Mouse (Mus musculus): ENCODE data around the gene Akap5. TPM values are rescaled to one million over a fixed set of nuclear protein-coding genes. Genes with fewer than 3 reads are reported as not detected.

Gene Akap5
- 1 to 10 TPM; 1.8 to 2.1 TPM for total RNA-seq (2021)
- long read RNA-seq, experiment 1: 0 reads
- long read RNA-seq, experiment 2: 0 reads

GRCm38 (mm10) chr12:76324679-76325431, at the start of gene Akap5:
Gene Akap5 (plus strand): TSS chr12:76324891.
- DNase-seq: peak; percentile 51

GRCm38 (mm10) chr12:76278209-76278608, 46.5 kb upstream of the Akap5 start:
- no peak for DNase-seq

GRCm38 (mm10) chr12:76280556-76280955, 44.1 kb upstream of the Akap5 start:
- no peak for DNase-seq

DNA sequence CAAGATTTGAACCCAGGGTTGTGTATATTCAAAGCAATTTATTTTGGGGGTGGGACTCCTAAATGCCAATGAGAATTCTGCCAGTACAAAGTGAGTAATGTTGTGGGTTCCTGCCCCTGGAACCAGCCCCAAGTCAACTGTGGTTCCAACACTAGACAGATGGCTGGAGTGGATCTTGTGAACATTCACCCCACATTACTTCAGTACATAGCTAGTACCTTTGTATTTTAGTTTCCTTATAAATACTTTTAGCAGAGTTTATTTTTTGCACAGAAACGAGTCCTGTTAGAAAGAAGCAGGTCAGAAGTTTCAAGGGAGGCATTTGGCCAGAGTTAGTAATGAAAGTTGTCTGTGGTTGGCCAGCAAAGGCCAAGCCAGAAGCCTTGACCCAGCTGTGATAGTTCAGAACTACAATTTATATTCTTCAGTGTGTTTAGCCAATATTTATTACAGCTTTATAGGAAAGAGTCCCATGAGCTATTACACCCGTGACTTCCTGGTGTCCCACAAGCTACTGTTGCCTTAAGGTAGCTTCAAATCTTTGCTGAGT, 43.5 kb upstream of the Akap5 start:
- DNase-seq: no peak

DNA sequence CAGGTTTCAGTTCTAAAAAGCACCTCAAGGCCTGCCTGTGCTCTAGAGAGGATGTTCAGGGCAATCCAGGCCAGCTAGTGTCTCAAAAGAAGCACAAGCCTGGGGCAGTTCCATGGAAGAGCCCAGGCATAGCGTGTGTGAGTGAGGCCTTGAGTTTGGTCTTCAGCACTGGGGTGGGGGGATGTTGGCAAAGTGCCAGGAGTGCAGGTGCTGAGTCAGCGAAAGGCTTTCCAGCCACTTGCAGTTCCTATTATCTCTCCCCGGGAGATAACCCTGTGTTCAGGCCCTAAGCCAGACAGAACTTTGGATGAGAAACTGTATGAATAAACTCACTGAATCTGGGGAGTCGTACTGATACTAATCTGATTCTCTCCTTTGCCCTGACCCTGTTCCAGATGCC, 42.6 kb upstream of the Akap5 start:
- no peak for DNase-seq

- no peak for DNase-seq
These were observed 42.0 kb upstream of the Akap5 start for GRCm38 (mm10) chr12:76282532-76283173.

DNA sequence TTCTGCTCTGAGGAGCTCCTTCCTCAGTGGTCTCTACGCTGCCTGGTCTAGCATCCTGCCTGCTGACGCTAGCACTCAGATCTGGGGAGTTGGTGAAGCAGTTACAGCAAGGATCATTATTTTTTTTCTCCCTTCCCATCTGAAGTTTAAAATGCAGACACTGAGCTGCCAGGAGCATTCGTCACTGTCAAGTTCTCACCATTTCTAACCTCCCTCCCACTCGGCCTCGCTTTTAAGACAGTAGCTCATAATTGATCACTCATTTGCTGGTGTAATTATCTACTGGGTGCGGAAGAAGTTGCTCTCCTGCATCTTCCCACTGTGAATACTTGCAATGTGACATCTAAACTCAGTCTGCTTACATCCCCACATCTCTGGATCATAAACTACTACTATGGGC, 39.3 kb upstream of the Akap5 start:
- DNase-seq: no peak

DNA sequence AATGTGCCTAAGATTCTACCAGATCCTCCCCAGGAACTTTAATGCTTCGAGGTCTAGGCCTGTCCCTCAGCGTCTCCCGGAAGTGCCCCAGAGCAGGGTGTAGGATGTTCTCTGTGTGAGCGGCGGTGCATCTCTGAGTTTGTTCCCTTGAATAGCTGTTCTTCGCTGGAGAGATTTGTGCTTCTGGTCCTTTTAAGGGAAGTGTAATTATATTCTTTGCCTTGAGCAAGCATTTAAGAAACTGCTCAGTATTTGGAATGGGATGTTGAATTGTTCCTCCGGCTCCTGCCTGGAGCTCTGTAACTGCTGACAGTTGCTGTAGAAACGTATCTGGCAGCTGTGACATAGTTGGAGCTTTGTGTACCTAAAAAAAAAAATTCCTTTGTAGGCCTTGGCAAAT, 36.7 kb upstream of the Akap5 start:
- no peak for DNase-seq

GRCm38 (mm10) chr12:76288494-76288893, 36.2 kb upstream of the Akap5 start:
- no peak for DNase-seq

DNA sequence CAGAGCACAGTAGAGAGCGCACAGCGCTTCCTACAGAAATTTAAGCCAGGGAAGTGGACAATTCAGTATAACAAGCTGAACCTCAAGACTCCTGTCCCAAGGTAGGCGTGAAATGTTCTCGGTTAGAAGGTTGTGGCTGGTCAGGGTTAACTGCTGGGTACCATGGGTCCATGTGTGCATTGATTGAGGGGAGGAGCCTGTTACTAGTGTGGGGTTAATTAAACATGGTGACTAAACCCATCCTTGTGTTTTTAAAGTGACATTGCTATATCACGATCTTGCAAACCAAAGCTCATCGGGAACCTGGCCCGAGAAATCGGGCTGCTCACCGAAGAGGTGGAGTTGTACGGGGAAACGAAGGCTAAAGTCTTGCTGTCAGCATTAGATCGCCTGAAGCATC, 35.3 kb upstream of the Akap5 start:
- no peak for DNase-seq

GRCm38 (mm10) chr12:76290271-76290670, 34.4 kb upstream of the Akap5 start:
- no peak for DNase-seq

- peak; percentile 76 for DNase-seq
These were observed 31.5 kb upstream of the Akap5 start for GRCm38 (mm10) chr12:76293192-76293591.

DNA sequence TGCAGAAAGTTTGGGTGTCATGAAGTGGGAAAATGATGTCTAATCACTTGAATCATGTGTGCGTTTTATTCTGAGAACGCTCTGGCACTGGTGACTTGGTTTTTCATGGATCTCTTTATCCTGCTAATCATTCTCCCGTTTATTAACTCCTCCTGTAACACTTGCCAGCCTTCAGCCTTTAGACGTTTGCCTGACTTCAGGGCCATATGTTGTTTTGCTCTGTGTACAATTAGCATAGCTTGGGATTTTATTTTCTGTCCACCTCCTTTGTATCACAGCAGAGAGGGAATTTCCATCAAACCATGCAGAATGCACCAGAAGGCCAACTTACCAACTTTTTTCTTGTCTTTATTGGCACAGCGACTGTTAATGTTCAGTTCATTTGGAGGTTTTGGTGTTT, 26.9 kb upstream of the Akap5 start:
- DNase-seq: no peak

- DNase-seq: no peak
These were observed 25.3 kb upstream of the Akap5 start for GRCm38 (mm10) chr12:76299361-76299906.

- DNase-seq: no peak
These were observed 24.3 kb upstream of the Akap5 start for GRCm38 (mm10) chr12:76300367-76300766.

GRCm38 (mm10) chr12:76303474-76303873, 21.2 kb upstream of the Akap5 start:
- DNase-seq: peak; percentile 26

DNA sequence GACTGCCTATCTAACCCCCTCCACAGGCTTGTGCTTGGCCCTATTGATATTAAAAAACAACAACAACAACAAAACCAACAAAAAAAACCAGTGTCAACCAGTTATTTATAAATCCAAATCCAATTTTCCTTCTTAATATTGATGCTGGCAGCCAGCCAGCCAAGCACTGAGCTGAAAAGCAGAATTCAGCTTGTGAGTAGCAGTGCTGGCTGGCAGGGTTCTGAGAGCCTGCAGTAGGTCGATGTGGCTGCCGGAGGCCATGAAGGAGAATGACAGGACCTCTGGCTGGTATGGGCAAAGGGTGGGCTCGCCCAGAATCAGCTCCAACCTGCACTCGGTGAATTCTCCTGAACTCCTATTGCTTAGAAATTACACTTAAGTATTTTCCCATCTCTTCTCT, 20.5 kb upstream of the Akap5 start:
- DNase-seq: peak; percentile 30

DNA sequence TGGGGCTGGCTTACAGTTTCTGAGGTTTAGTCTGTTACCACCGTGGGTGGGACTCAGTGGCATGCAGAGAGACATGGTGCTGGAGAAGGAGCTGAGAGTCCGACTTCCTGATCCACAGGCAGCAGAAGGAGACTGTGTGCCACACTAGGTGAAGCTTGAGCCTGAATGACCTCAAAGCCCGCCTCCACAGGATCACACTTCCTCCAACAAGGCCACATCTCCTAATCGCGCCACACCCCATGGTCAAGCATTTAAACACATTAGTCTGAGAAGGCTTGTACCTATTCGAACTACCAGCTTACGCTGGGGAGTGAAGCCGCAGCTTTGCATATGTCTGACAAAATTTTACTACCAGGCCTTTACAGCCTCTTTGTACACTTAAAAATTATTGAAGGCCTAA, 19.6 kb upstream of the Akap5 start:
- DNase-seq: no peak

DNA sequence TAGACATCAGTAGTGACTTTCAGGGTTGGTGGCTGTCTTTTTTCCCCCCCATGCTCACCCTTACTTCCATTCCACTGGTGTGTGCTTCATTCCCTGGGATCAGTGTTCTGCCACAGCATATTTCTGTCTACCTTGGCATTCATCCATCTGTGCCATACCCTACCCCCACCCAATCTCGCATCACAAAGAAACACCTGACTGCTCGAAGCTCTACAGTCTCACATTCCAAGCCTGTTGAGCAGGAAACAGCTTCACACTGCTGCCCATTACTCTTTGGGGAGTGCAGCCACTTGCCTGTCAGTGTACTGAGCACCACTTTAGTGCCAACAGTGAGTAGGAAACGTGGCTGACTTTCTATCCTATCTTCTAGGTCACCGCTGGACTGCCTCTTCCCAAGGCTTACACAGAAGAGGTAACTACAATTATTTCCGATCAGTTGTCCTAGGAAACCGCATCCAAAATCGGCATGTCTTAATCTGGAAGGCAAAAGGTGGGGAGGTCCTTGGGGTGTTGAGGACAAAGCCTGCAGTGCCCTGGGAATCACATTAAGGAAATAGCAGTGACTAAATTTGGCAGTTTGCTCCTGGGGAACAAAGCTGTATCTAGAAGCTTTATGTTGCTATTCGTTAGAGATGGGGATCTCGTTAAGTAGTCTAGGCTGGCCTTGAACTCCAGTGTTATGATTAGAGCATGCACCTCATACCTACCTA, 17.7 kb upstream of the Akap5 start:
- no peak for DNase-seq

GRCm38 (mm10) chr12:76307964-76308363, 16.7 kb upstream of the Akap5 start:
- DNase-seq: no peak

GRCm38 (mm10) chr12:76308436-76308835, 16.3 kb upstream of the Akap5 start:
- DNase-seq: no peak

- DNase-seq: no peak
These were observed 14.7 kb upstream of the Akap5 start for GRCm38 (mm10) chr12:76310007-76310406.

DNA sequence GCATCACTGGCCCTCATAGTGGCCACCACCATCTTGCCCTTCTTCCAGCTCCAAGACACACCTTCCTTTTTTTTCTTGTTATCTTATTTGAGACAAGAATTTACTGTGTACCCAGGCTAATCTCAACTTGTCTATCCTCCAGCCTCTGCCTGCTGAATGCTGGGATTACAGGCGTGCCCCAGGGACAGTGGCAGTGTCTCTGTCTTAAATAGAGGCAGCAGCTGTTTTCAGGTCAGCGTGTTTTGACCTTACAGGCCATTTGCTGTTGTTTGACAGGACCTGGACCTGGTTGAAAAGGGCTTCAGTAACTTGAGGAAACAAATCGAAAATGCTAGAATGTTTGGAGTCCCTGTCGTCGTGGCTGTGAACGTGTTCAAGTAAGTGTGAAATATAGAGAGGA, 14.1 kb upstream of the Akap5 start:
- DNase-seq: no peak
